Mouse (Mus musculus) CH12.LX (cell line): ENCODE data around the gene 4930402K13Rik.

Source experiments
- CTCF ChIP-seq, 2 experiments: IDR thresholded peaks in 1 of 2; conservative IDR thresholded peaks in 1 of 2; 2 replicates each; pipeline ENCODE4 v1.5.1; 2011 to 2012; ENCODE audit warnings: low read depth in 2 of 2, low read length in 2 of 2, improper control_type of control experiment in 1 of 2, inconsistent platforms in 1 of 2, mild to moderate bottlenecking in 1 of 2, moderate library complexity in 1 of 2
- EP300 ChIP-seq: IDR thresholded peaks from 2 replicates; pipeline ENCODE4 v1.6.1; 2011; ENCODE audit warnings: low read length, improper control_type of control experiment
- TCF12 ChIP-seq: IDR thresholded peaks from 2 replicates; pipeline ENCODE4 v1.6.1; 2014; ENCODE audit warnings: low read depth, mild to moderate bottlenecking, inconsistent platforms, low read length, improper control_type of control experiment

DNA sequence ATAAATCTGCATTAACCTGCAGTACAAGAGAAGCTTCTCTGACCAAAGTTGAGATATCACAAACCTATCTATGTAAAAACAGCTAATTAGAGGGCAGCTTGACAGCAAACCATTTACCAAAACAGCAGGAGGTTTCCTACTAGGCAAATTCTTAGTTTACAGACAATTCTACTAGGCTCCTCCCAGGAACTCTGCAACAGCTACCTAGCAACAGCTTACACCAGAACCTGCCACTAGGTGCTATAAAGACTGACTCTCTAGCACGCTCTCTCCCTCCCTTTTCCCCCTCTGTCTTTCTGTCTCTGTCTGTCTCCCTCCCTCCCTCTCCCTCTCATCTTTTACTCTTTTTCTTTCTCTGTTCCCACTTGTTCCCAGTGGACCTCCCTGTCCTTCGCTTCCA, 38.3 kb downstream of the 4930402K13Rik start:
- TF ChIP-seq CTCF (conservative IDR thresholded peaks at IDR 0.05 in 1 of 2, IDR thresholded peaks at IDR 0.05 in 1 of 2; ENCODE audit: low read depth in 2 of 2, low read length in 2 of 2) (no peak), EP300 (no peak), TCF12 (no peak)
